Mouse (Mus musculus) testis, adult 2 months (tissue): ENCODE results near the gene Tmem164. TPM values are rescaled to one million over a fixed set of nuclear protein-coding genes. Genes with fewer than 3 reads are reported as not detected.

Experiments
- H3K27ac ChIP-seq: fragments of 200-500 bp; 2 replicates; pipeline ENCODE4 v1.5.1; 2012; ENCODE audit warnings: low read depth, low read length; ENCODE audit not compliant: control insufficient read depth, insufficient read depth
- H3K27me3 ChIP-seq: fragments of 200-500 bp; 2 replicates; pipeline ENCODE4 v1.6.1; 2012; ENCODE audit warnings: mild to moderate bottlenecking, low read length, moderate library complexity; ENCODE audit not compliant: control insufficient read depth, insufficient read depth
- H3K36me3 ChIP-seq: fragments of 200-500 bp; 2 replicates; pipeline ENCODE4 v1.6.1; 2012; ENCODE audit warnings: mild to moderate bottlenecking, low read length; ENCODE audit not compliant: control insufficient read depth, insufficient read depth
- H3K4me1 ChIP-seq: fragments of 200-500 bp; 2 replicates; pipeline ENCODE4 v1.6.1; 2012; ENCODE audit warnings: low read length; ENCODE audit not compliant: control insufficient read depth, insufficient read depth
- H3K4me3 ChIP-seq: fragments of 200-500 bp; 2 replicates; pipeline ENCODE4 v1.5.1; 2012; ENCODE audit warnings: low read depth, mild to moderate bottlenecking, low read length, moderate library complexity, mixed read lengths; ENCODE audit not compliant: control insufficient read depth
- CTCF ChIP-seq: fragments of 200-500 bp; IDR thresholded peaks from 2 replicates; pipeline ENCODE4 v1.5.1; 2012; ENCODE audit warnings: low read depth, mild to moderate bottlenecking, inconsistent platforms, low read length, moderate library complexity; ENCODE audit not compliant: control insufficient read depth, insufficient read depth, insufficient replicate concordance
- POLR2A ChIP-seq: fragments of 200-500 bp; IDR thresholded peaks from 2 replicates; pipeline ENCODE4 v1.6.1; 2012; ENCODE audit warnings: low read depth, mild to moderate bottlenecking, inconsistent platforms, low read length, moderate library complexity; ENCODE audit not compliant: control insufficient read depth
- polyA plus RNA-seq: library from polyadenylated mRNA; depleted of rRNA; stranded (reverse); fragments of >200 nt; gene quantifications from 2 replicates; pipeline ENCODE4 v1.2.3, GENCODE M21; 2012

The Tmem164 gene
- polyA plus RNA-seq, 1 experiment, result 5.5 TPM

DNA sequence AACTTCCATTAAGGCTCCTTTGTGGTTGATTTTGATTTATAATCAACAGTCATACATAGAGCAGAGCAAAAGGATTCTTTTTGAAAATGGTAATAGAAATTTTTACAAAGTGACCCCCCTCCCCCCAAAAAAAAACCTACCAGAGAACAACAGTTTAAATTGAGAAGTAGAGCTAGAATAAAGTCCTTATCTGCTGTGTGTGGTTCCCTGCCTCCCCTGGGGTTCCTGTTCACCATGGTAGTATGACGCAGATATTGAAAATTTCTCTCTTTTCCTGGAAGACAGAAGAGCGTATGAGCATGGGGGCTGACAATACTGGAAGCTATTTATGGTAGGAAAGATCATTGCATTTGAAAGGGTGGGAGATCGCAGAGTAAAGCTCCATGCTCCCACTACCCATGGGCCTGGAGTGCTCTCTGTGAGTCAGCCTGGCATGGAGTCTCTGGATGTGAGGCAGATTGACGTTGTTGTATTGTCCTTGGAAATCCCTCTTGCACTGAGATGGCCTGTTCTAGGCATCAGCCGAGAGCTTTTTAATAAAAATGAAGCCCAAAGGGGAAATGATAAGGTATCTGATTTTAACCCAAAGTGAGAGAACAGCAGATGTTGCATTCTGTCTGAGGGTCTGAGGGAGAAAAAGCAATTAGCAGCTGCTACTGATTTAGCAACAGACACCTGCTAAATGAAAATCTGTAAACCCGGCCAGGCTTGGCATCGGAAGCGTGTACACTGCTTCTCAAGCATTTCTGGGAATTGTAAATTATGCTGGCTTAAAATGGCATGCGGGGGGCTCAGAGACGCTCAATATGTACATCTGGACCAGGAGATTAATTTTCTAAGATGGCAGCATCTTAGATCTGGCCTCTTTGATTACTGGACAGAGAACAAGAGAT, 105.2 kb downstream of the Tmem164 start:
- no peaks in the 10 kb centered on the region for H3K4me1 ChIP-seq
- no peaks in the 10 kb centered on the region for H3K36me3 ChIP-seq
- no peak overlapping the region for H3K4me3 ChIP-seq
- H3K27ac ChIP-seq, result no peak overlapping the region
- no peaks in the 10 kb centered on the region for H3K27me3 ChIP-seq
- TF ChIP-seq CTCF (no peak), POLR2A (no peak)

GRCm38 (mm10) chrX:142792185-142792584, 111.0 kb downstream of the Tmem164 start:
- H3K27me3 ChIP-seq, result no peaks in the 10 kb centered on the region
- no peak for TF ChIP-seq CTCF
- TF ChIP-seq POLR2A, result no peak

GRCm38 (mm10) chrX:142794069-142794610, 112.9 kb downstream of the Tmem164 start:
- no peaks in the 10 kb centered on the region for H3K27me3 ChIP-seq
- TF ChIP-seq CTCF, result no peak
- no peak for TF ChIP-seq POLR2A

More at GRCm38 (mm10) chrX:142792185-142792584, 111.0 kb downstream of the Tmem164 start:
- Histone ChIP-seq H3K36me3 (no peaks in the 10 kb centered on the region), H3K4me1 (no peaks in the 10 kb centered on the region), H3K27ac (no peak overlapping the region), H3K4me3 (no peak overlapping the region)

DNA sequence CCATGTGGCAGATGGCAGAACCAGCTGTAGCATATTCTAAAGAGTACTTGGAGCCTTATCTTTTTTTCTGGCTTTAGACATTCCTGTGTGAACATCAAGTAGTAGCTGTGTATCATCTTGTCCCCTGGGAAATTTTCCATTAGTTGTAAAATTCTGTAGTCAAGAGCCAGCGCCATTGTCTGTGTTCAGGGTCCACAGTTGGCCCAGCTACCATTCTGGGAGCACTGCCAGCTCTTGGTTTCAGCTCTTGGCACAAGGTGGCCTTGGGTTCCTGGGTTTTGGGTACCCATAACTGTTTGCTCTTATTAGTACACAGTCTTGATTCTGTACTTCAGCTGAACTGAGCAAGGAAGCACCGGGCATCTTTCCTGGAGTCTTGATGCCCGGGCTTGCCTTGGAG, 123.4 kb downstream of the Tmem164 start:
- no peak overlapping the region for H3K4me3 ChIP-seq
- no peaks in the 10 kb centered on the region for H3K4me1 ChIP-seq
- H3K36me3 ChIP-seq, result no peaks in the 10 kb centered on the region
- H3K27ac ChIP-seq, result no peak overlapping the region
- TF ChIP-seq CTCF (no peak), POLR2A (no peak)
- H3K27me3 ChIP-seq, result no peaks in the 10 kb centered on the region

More at GRCm38 (mm10) chrX:142794069-142794610, 112.9 kb downstream of the Tmem164 start:
- Histone ChIP-seq H3K4me1 (no peaks in the 10 kb centered on the region), H3K4me3 (no peak overlapping the region), H3K36me3 (no peaks in the 10 kb centered on the region), H3K27ac (no peak overlapping the region)

- Histone ChIP-seq H3K27ac (no peak overlapping the region), H3K4me1 (no peaks in the 10 kb centered on the region), H3K27me3 (no peaks in the 10 kb centered on the region)
Observed at GRCm38 (mm10) chrX:142806126-142806525, 124.9 kb downstream of the Tmem164 start.

DNA sequence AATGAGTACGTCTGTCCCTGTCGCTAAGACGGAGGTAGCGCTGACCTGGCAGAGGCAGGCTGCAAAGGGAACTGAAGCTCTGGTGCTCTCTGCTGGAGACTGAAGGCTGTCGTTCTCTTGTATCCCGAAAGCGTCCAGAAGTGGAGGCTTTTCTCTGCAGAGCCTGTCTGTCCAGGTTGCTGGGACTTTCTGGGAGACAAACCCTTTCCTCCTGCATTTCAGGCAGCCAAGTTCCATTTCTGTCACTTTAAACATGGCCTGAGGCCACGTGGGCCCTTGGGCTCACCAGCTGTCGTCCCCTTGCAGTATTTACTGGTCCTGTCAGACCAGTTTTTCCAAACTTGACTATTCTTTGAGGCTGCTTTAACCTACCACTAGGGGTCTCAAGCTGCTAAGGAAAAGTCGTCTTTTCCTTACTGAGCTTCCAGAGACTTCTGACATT, 125.4 kb downstream of the Tmem164 start:
- H3K27me3 ChIP-seq, result no peaks in the 10 kb centered on the region
- no peak overlapping the region for H3K4me3 ChIP-seq
- no peaks in the 10 kb centered on the region for H3K36me3 ChIP-seq
- no peaks in the 10 kb centered on the region for H3K4me1 ChIP-seq
- H3K27ac ChIP-seq, result no peak overlapping the region
- peak; percentile 10; the same call in 1 of the 2 replicates for TF ChIP-seq CTCF
- TF ChIP-seq POLR2A, result no peak

More at GRCm38 (mm10) chrX:142806126-142806525, 124.9 kb downstream of the Tmem164 start:
- TF ChIP-seq POLR2A, result no peak
- TF ChIP-seq CTCF, result no peak
- Histone ChIP-seq H3K4me3 (no peak overlapping the region), H3K36me3 (no peaks in the 10 kb centered on the region)

GRCm38 (mm10) chrX:142808411-142808810, 127.2 kb downstream of the Tmem164 start:
- Histone ChIP-seq H3K27me3 (no peaks in the 10 kb centered on the region), H3K4me1 (no peaks in the 10 kb centered on the region), H3K27ac (no peak overlapping the region), H3K4me3 (no peak overlapping the region), H3K36me3 (no peaks in the 10 kb centered on the region)
- no peak for TF ChIP-seq POLR2A
